Mouse (Mus musculus): Measurements from ENCODE around the gene Kcnh4.

The Kcnh4 gene

GRCm38 (mm10) chr11:100735134-100735865 is 24.4 kb downstream of the Kcnh4 start:
- no peak for DNase-seq (ENCODE audit: low spot score in 2 of 2)

GRCm38 (mm10) chr11:100730477-100731205 is 29.1 kb downstream of the Kcnh4 start:
- no peak for DNase-seq (ENCODE audit: low spot score in 2 of 2)

GRCm38 (mm10) chr11:100729976-100730375 is 29.8 kb downstream of the Kcnh4 start:
- no peak for DNase-seq (ENCODE audit: low spot score in 2 of 2)

GRCm38 (mm10) chr11:100728601-100729000 is 31.1 kb downstream of the Kcnh4 start:
- no peak for DNase-seq (ENCODE audit: low spot score in 2 of 2)

- DNase-seq (ENCODE audit: low spot score in 2 of 2): no peak
Measured at GRCm38 (mm10) chr11:100727201-100727600, 32.5 kb downstream of the Kcnh4 start.

- DNase-seq (ENCODE audit: low spot score in 2 of 2): no peak
Measured at GRCm38 (mm10) chr11:100724919-100725512, 34.7 kb downstream of the Kcnh4 start.

- DNase-seq (ENCODE audit: low spot score in 2 of 2): no peak
Measured at GRCm38 (mm10) chr11:100722493-100723028, 37.2 kb downstream of the Kcnh4 start.

GRCm38 (mm10) chr11:100721776-100722492 is 37.8 kb downstream of the Kcnh4 start:
- DNase-seq (ENCODE audit: low spot score in 2 of 2): no peak

- no peak for DNase-seq (ENCODE audit: low spot score in 2 of 2)
Measured at GRCm38 (mm10) chr11:100721254-100721653, 38.5 kb downstream of the Kcnh4 start.

GRCm38 (mm10) chr11:100720345-100720744 is 39.4 kb downstream of the Kcnh4 start:
- DNase-seq (ENCODE audit: low spot score in 2 of 2): no peak

- no peak for DNase-seq (ENCODE audit: low spot score in 2 of 2)
Measured at GRCm38 (mm10) chr11:100719893-100720292, 39.8 kb downstream of the Kcnh4 start.

GRCm38 (mm10) chr11:100719312-100719711 is 40.4 kb downstream of the Kcnh4 start:
- no peak for DNase-seq (ENCODE audit: low spot score in 2 of 2)

GRCm38 (mm10) chr11:100718866-100719265 is 40.9 kb downstream of the Kcnh4 start:
- no peak for DNase-seq (ENCODE audit: low spot score in 2 of 2)

- no peak for DNase-seq (ENCODE audit: low spot score in 2 of 2)
Measured at GRCm38 (mm10) chr11:100718462-100718861, 41.3 kb downstream of the Kcnh4 start.

- no peak for DNase-seq (ENCODE audit: low spot score in 2 of 2)
Measured at GRCm38 (mm10) chr11:100716649-100717048, 43.1 kb downstream of the Kcnh4 start.

GRCm38 (mm10) chr11:100714948-100715347 is 44.8 kb downstream of the Kcnh4 start:
- DNase-seq (ENCODE audit: low spot score in 2 of 2): no peak

GRCm38 (mm10) chr11:100714534-100714915 is 45.2 kb downstream of the Kcnh4 start:
- DNase-seq (ENCODE audit: low spot score in 2 of 2): peak; percentile 67 to 72

- peak; percentile 81 to 83 for DNase-seq (ENCODE audit: low spot score in 2 of 2)
Measured at GRCm38 (mm10) chr11:100713735-100714533, 45.8 kb downstream of the Kcnh4 start, which contains the start of gene Hspb9. TSS of gene Hspb9 (plus strand) at chr11:100713850.

- DNase-seq (ENCODE audit: low spot score in 2 of 2): no peak
Measured at GRCm38 (mm10) chr11:100713174-100713573, 46.6 kb downstream of the Kcnh4 start.

GRCm38 (mm10) chr11:100711783-100712615 is 47.7 kb downstream of the Kcnh4 start, which contains the start of gene Kat2a:
TSS of gene Kat2a (minus strand) at chr11:100712465.
- DNase-seq (ENCODE audit: low spot score in 2 of 2): peak; percentile 77 to 80

Data from spleen, postnatal 36 days (tissue).